Mouse (Mus musculus): ENCODE measurements around the gene Nell1. TPM values are rescaled to one million over a fixed set of nuclear protein-coding genes. Genes with fewer than 3 reads are reported as not detected.

Nell1 gene
- polyA plus RNA-seq, 1 experiment from 2014 or later = 12.8 TPM

DNA sequence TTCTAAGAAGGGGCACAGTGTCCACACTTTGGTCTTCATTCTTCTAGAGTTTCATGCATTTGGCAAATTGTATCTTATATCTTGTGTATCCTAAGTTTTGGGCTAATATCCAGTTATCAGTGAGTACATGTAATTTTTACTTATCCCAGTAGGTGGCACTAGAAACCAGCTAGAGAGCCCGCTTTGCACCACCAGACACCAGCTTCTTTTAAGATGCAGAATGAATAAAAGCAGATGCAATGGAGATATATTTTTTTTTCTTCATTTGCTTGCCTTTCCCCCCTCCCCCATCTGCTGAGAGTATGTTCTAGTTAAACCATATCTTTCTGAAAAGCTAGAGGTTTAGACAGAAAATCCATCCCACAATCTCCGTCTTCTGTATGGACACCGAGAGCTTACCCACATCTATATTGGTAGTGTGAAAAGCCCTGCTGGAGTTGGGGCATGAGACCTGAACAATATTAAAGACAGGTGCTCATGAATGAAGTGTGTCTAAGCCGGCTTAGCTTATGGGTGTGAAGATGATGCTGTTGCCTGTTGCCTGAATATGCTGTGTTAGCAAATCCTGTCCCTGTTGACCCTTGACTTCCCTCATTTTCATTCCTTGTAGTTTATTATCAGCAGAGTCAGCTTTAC lies 21.0 kb upstream of the Nell1 start:
- no peaks in the 10 kb centered on the region for H3K36me3 ChIP-seq (ENCODE audit: control insufficient read depth, insufficient read depth, low read length)

GRCm38 (mm10) chr7:49954834-49955233 lies 19.8 kb upstream of the Nell1 start:
- 72% methylated on average over 7 of the region's 7 CpGs for WGBS
- H3K27me3 ChIP-seq (replicated peaks; ENCODE audit: control insufficient read depth, insufficient read depth, low read length) = no peaks in the 10 kb centered on the region
- H3K9me3 ChIP-seq (ENCODE audit: control insufficient read depth, low read length) = no peaks in the 10 kb centered on the region
- H3K4me1 ChIP-seq (ENCODE audit: control insufficient read depth, insufficient read depth, low read length) = no peaks in the 10 kb centered on the region
- no peak overlapping the region for H3K4me2 ChIP-seq (ENCODE audit: low read depth, low read length)
- no peak overlapping the region for H3K9ac ChIP-seq (ENCODE audit: low read depth, low read length)
- no peaks in the 10 kb centered on the region for H3K36me3 ChIP-seq (ENCODE audit: control insufficient read depth, insufficient read depth, low read length)
- ATAC-seq (ENCODE audit: low read depth) (no peak), DNase-seq (ENCODE audit: low spot score) (no peak)
- H3K27ac ChIP-seq (replicated peaks; ENCODE audit: low read depth, low read length) = no peak overlapping the region
- H3K4me3 ChIP-seq (ENCODE audit: low read depth, low read length) = no peak overlapping the region

More for the DNA sequence above, 21.0 kb upstream of the Nell1 start:
- Histone ChIP-seq H3K4me3 (ENCODE audit: low read depth, low read length) (no peak overlapping the region), H3K4me1 (ENCODE audit: control insufficient read depth, insufficient read depth, low read length) (no peaks in the 10 kb centered on the region), H3K4me2 (ENCODE audit: low read depth, low read length) (no peak overlapping the region), H3K27ac (replicated peaks; ENCODE audit: low read depth, low read length) (no peak overlapping the region), H3K9ac (ENCODE audit: low read depth, low read length) (no peak overlapping the region), H3K9me3 (ENCODE audit: control insufficient read depth, low read length) (no peaks in the 10 kb centered on the region), H3K27me3 (replicated peaks; ENCODE audit: control insufficient read depth, insufficient read depth, low read length) (no peaks in the 10 kb centered on the region)
- ATAC-seq (ENCODE audit: low read depth) (no peak), DNase-seq (ENCODE audit: low spot score) (peak; percentile 38)
- 42% methylated on average over 4 of the region's 4 CpGs for WGBS

- Histone ChIP-seq H3K27me3 (replicated peaks; ENCODE audit: control insufficient read depth, insufficient read depth, low read length) (no peaks in the 10 kb centered on the region), H3K9ac (ENCODE audit: low read depth, low read length) (no peak overlapping the region), H3K4me1 (ENCODE audit: control insufficient read depth, insufficient read depth, low read length) (no peaks in the 10 kb centered on the region), H3K36me3 (ENCODE audit: control insufficient read depth, insufficient read depth, low read length) (no peaks in the 10 kb centered on the region), H3K4me3 (ENCODE audit: low read depth, low read length) (no peak overlapping the region), H3K4me2 (ENCODE audit: low read depth, low read length) (no peak overlapping the region), H3K27ac (replicated peaks; ENCODE audit: low read depth, low read length) (no peak overlapping the region), H3K9me3 (ENCODE audit: control insufficient read depth, low read length) (no peaks in the 10 kb centered on the region)
- DNase-seq (ENCODE audit: low spot score) (no peak), ATAC-seq (ENCODE audit: low read depth) (no peak)
- 76% methylated on average over 2 of the region's 3 CpGs for WGBS
These were observed 17.5 kb upstream of the Nell1 start for GRCm38 (mm10) chr7:49957142-49957541.

DNA sequence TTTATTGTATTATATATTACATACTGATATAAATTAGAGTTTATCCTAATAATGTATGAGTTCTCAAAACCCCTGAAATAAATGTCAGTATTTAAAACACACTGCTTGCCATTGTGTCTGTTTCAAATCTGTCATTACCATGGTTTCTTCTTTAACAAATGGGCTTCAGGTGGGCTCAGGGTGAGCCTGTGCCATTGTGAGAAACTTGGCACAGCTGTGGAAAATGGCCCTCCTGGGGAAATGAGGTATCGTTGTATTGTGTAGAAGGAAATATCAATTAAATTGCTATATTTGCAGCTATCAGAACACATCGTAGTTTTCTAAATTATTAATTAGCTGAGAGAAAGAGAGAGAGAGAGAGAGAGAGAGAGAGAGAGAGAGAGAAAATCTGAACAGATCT lies 10.9 kb upstream of the Nell1 start:
- DNase-seq (ENCODE audit: low spot score) (no peak), ATAC-seq (ENCODE audit: low read depth) (no peak)
- no peaks in the 10 kb centered on the region for H3K27me3 ChIP-seq (replicated peaks; ENCODE audit: control insufficient read depth, insufficient read depth, low read length)
- WGBS = 74% methylated on average over 2 of the region's 2 CpGs
- no peak overlapping the region for H3K9ac ChIP-seq (ENCODE audit: low read depth, low read length)
- no peak overlapping the region for H3K4me2 ChIP-seq (ENCODE audit: low read depth, low read length)
- H3K4me1 ChIP-seq (ENCODE audit: control insufficient read depth, insufficient read depth, low read length) = no peaks in the 10 kb centered on the region
- no peak overlapping the region for H3K27ac ChIP-seq (replicated peaks; ENCODE audit: low read depth, low read length)
- H3K36me3 ChIP-seq (ENCODE audit: control insufficient read depth, insufficient read depth, low read length) = no peaks in the 10 kb centered on the region
- no peaks in the 10 kb centered on the region for H3K9me3 ChIP-seq (ENCODE audit: control insufficient read depth, low read length)
- no peak overlapping the region for H3K4me3 ChIP-seq (ENCODE audit: low read depth, low read length)

GRCm38 (mm10) chr7:49969516-49969915 lies 5.1 kb upstream of the Nell1 start:
- no peaks in the 10 kb centered on the region for H3K4me1 ChIP-seq (ENCODE audit: control insufficient read depth, insufficient read depth, low read length)
- no peak overlapping the region for H3K4me3 ChIP-seq (ENCODE audit: low read depth, low read length)
- H3K27ac ChIP-seq (replicated peaks; ENCODE audit: low read depth, low read length) = no peak overlapping the region
- no peak overlapping the region for H3K4me2 ChIP-seq (ENCODE audit: low read depth, low read length)
- 60% methylated on average over 4 of the region's 4 CpGs for WGBS
- ATAC-seq (ENCODE audit: low read depth) = no peak
- H3K9ac ChIP-seq (ENCODE audit: low read depth, low read length) = no peak overlapping the region
- H3K27me3 ChIP-seq (replicated peaks; ENCODE audit: control insufficient read depth, insufficient read depth, low read length) = peaks cover 31% of the 10 kb centered on the region
- no peaks in the 10 kb centered on the region for H3K36me3 ChIP-seq (ENCODE audit: control insufficient read depth, insufficient read depth, low read length)
- DNase-seq (ENCODE audit: low spot score) = no peak
- no peaks in the 10 kb centered on the region for H3K9me3 ChIP-seq (ENCODE audit: control insufficient read depth, low read length)

GRCm38 (mm10) chr7:49975441-49976121 lies 917 bp downstream of the Nell1 start:
- Histone ChIP-seq H3K36me3 (ENCODE audit: control insufficient read depth, insufficient read depth, low read length) (no peaks in the 10 kb centered on the region), H3K27ac (replicated peaks; ENCODE audit: low read depth, low read length) (no peak overlapping the region), H3K27me3 (replicated peaks; ENCODE audit: control insufficient read depth, insufficient read depth, low read length) (peaks cover 76% of the 10 kb centered on the region), H3K4me1 (ENCODE audit: control insufficient read depth, insufficient read depth, low read length) (no peaks in the 10 kb centered on the region; the same call in 1 of the 2 replicates), H3K9ac (ENCODE audit: low read depth, low read length) (peak overlapping the region; percentile 60), H3K4me2 (ENCODE audit: low read depth, low read length) (peak overlapping the region; percentile 95), H3K9me3 (ENCODE audit: control insufficient read depth, low read length) (no peaks in the 10 kb centered on the region), H3K4me3 (ENCODE audit: low read depth, low read length) (peak overlapping the region; percentile 54)
- DNase-seq (ENCODE audit: low spot score) (peak; percentile 18), ATAC-seq (ENCODE audit: low read depth) (peak; percentile 66; the same call in 1 of the 2 replicates)
- 1% methylated on average over 27 of the region's 40 CpGs for WGBS

DNA sequence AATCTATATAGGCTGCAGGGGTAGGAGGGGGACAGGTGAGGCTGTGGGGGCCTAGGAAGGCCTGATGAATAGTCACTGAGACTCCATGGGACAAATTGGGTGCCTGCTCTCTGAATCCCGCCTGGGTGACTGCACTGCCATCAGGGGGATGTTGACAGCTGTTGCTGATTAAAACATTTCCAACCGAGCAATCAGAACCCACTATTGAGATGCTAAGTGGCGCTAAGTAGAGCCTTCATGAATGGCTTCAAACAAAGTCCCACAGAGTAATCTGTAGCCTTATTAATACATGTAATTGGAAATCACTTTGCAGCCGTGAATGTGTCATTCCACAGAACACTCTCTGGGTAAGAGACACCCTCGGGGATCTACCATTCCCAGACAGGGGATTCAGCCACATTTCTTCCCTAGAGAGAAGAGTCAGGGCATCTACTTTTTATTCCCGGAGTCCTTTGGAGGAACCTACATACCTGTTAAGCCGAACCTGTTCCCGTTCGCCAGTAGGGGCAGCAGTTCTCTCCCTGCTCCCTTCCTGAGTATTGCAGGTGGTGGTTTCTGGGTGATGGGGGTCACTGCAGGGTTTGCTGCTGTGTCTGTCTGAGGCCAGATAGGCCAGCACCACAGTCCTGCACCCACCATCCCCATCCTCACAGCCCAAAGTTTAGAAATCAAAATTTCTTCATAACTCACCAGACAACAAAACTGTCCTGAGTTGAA lies 7.0 kb downstream of the Nell1 start:
- Histone ChIP-seq H3K36me3 (ENCODE audit: control insufficient read depth, insufficient read depth, low read length) (no peaks in the 10 kb centered on the region), H3K27ac (replicated peaks; ENCODE audit: low read depth, low read length) (no peak overlapping the region), H3K27me3 (replicated peaks; ENCODE audit: control insufficient read depth, insufficient read depth, low read length) (peaks cover 27% of the 10 kb centered on the region), H3K4me1 (ENCODE audit: control insufficient read depth, insufficient read depth, low read length) (no peaks in the 10 kb centered on the region), H3K4me2 (ENCODE audit: low read depth, low read length) (no peak overlapping the region), H3K9me3 (ENCODE audit: control insufficient read depth, low read length) (no peaks in the 10 kb centered on the region), H3K9ac (ENCODE audit: low read depth, low read length) (no peak overlapping the region), H3K4me3 (ENCODE audit: low read depth, low read length) (no peak overlapping the region)
- ATAC-seq (ENCODE audit: low read depth) (no peak), DNase-seq (ENCODE audit: low spot score) (peak; percentile 8)
- WGBS = 18% methylated on average over 9 of the region's 9 CpGs

DNA sequence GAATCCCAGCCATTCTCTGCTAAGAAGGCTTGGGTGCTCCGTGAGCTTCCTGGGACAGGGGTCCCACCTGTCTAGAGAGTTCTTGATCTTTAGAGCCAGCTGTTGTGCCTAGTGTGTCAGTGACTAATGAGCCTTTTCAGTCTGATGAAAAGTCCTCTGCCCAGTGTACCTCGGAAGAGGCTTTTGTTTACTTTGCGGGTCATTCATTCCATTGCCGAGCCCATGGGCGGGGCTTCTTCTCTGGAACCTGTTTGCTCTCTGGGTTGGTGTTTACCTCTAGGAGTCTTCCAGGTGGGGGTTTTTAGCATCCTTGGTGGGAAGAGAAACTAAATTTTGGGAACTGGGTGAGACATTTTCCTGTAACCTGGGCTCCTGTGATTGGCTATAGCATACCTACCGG lies 10.0 kb downstream of the Nell1 start:
- Histone ChIP-seq H3K9ac (ENCODE audit: low read depth, low read length) (no peak overlapping the region), H3K27me3 (replicated peaks; ENCODE audit: control insufficient read depth, insufficient read depth, low read length) (peaks cover 3% of the 10 kb centered on the region; the same call in 1 of the 2 replicates), H3K4me3 (ENCODE audit: low read depth, low read length) (no peak overlapping the region), H3K27ac (replicated peaks; ENCODE audit: low read depth, low read length) (no peak overlapping the region), H3K4me2 (ENCODE audit: low read depth, low read length) (no peak overlapping the region), H3K36me3 (ENCODE audit: control insufficient read depth, insufficient read depth, low read length) (no peaks in the 10 kb centered on the region), H3K4me1 (ENCODE audit: control insufficient read depth, insufficient read depth, low read length) (no peaks in the 10 kb centered on the region), H3K9me3 (ENCODE audit: control insufficient read depth, low read length) (no peaks in the 10 kb centered on the region)
- 35% methylated on average over 6 of the region's 6 CpGs for WGBS
- ATAC-seq (ENCODE audit: low read depth) = no peak
- DNase-seq (ENCODE audit: low spot score) = no peak

Measured in embryonic facial prominence, embryonic 14.5 days (tissue).